Mouse (Mus musculus) common myeloid progenitor, adult 5-6 weeks (primary cell): Measurements from ENCODE around the gene Tasp1. TPM values are rescaled to one million over a fixed set of nuclear protein-coding genes. Genes with fewer than 3 reads are reported as not detected.
"Not testable (repeated sequence)": the region's sequence is repeated elsewhere in the genome, so short reads cannot be mapped to it uniquely, and the experiment has no call there.

Source experiments
- ATAC-seq: replicated peaks from 2 replicates; pipeline ENCODE4 v1.8.0; 2016; ENCODE audit warnings: low read depth, mild to moderate bottlenecking, moderate TSS enrichment, inconsistent platforms; ENCODE audit not compliant: poor library complexity, severe bottlenecking
- total RNA-seq: library from RNA; stranded (forward); fragments of 200-1000, 187-1606 nt; gene quantifications from 2 replicates; pipeline ENCODE4 v1.2.3, GENCODE M21; 2017

Tasp1 gene
- total RNA-seq, 1 experiment from 2014 or later, result 26.5 TPM

- ATAC-seq, result no peak
These were observed 160.0 kb downstream of the Tasp1 start for GRCm38 (mm10) chr2:139906441-139907157.

DNA sequence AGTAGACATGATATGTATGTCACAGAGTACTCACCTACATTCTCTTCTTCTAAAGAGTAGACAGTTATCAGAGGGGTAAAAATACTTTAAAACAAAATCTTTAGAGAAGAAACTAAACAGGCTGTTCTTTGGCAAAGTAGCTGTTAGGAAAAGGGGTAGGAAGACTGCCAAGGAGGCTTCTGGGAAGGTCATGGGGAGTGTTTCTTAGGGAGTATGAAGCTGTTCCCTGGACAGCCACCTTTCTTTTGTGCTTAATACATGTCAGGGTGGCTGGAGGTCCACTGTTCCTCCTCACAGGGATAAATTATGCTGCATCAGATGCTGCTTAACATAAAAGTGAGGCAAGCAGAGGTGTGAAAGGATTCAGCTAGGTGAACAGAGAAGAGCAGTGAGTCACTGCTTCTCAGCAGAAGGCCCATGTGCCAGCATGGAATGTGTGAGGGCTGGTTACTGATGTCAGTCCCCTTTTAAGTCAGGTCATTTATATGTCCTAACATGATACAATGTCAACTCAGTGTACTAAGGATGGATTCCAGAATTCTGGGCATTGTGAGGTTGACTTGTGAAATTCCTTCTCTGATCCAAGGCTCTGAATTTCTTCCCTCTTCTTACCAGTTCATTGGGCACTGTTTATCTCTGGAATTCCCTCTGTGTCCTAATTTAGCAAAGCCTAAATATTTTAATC is 175.1 kb downstream of the Tasp1 start:
- ATAC-seq, result no peak

GRCm38 (mm10) chr2:139884264-139884637 is 182.4 kb downstream of the Tasp1 start:
- ATAC-seq, result no peak

GRCm38 (mm10) chr2:139883581-139884263 is 182.9 kb downstream of the Tasp1 start:
- ATAC-seq, result no peak

DNA sequence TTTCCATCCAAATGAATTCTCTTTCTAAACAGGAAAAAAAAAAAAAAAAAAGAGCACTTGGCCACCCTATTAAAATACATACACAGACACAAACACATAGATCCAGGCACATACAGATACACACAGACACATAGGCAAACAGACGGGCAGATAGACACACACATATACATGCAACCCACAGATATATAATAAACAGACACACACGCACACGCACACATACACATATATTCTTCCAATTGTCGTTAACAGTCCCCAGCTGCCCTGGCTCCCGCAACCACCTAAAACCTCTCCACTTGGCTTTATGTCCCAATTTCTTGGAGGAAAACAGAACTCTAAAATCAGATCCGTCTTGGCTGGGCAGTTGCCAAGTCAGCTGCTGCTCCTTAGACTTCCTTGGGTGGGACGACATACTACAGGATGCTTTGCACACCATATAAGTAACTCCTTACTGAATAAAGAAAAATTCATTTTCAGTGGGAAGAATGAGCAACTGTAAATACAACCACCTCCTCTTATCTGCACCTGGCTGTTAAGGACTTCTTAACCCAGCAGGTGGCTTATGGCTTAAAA is 188.5 kb downstream of the Tasp1 start:
- ATAC-seq, result no peak

- no peak for ATAC-seq
These were observed 190.7 kb downstream of the Tasp1 start for GRCm38 (mm10) chr2:139875876-139876275.

- ATAC-seq, result no peak
These were observed 192.4 kb downstream of the Tasp1 start for GRCm38 (mm10) chr2:139874173-139874572.

GRCm38 (mm10) chr2:139873762-139874161 is 192.8 kb downstream of the Tasp1 start:
- ATAC-seq, result no peak

DNA sequence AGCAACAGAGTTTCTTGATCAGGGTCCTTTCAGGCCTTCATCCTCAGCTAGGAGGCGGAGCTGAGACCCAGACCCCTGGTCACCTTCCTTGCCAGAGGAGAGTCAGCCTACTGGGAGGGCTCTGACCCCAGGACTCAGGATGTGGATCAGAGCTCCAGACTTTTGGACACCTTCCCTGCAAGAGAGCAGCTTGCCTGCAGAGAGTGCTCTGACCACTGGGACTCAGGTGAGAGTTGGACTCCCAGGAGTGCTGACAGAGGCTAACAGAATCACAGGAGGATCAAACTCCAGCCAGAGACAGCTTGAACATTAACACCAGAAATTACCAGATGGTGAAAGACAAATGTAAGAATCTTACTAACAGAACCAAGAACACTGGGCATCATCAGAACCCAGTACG is 197.5 kb downstream of the Tasp1 start:
- ATAC-seq, result not testable (repeated sequence)

GRCm38 (mm10) chr2:139863396-139863795 is 203.2 kb downstream of the Tasp1 start:
- not testable (repeated sequence) for ATAC-seq

- ATAC-seq, result no peak
These were observed 206.5 kb downstream of the Tasp1 start for GRCm38 (mm10) chr2:139860133-139860494.

- no peak for ATAC-seq
These were observed 207.0 kb downstream of the Tasp1 start for GRCm38 (mm10) chr2:139859424-139860132.

GRCm38 (mm10) chr2:139849621-139850020 is 217.0 kb downstream of the Tasp1 start:
- ATAC-seq, result no peak

GRCm38 (mm10) chr2:139841359-139841758 is 225.2 kb downstream of the Tasp1 start:
- ATAC-seq, result peak; percentile 89

- no peak for ATAC-seq
These were observed 225.7 kb downstream of the Tasp1 start for GRCm38 (mm10) chr2:139840941-139841340.

DNA sequence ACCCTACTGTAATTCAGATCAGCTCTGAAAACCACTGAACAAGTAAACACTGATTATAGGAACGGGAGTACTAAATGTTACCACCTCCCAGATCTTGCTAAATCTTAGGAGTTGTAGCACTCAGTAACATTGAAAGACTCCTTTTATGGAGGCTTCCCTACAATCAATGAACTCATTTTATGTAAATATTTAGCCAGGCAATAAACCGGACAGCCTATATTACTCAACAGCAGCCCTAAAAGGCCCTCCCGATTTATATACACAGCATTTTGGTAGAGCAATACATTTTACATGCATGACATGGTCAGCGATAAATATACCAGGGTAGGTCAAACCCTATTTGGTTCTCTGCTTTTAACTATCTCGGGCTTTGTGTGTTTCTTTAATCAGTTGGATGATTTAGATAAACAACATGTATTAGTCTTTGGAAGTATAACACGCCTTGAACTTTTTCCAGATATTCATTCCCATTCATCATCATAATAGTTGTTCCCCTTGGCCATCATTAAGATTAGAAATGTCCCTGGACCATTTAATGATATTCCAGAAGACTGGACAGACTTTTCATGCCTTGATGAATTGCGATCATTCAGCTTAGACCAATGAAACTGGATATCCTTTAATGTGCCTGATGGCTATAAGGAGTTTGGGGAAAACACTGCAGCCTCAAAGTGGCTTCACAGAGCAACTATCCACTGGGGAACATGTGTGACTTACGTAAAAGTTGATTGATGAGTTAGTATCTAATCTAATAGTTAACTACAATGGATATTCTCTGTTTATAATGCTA is 244.8 kb downstream of the Tasp1 start:
- ATAC-seq, result no peak

DNA sequence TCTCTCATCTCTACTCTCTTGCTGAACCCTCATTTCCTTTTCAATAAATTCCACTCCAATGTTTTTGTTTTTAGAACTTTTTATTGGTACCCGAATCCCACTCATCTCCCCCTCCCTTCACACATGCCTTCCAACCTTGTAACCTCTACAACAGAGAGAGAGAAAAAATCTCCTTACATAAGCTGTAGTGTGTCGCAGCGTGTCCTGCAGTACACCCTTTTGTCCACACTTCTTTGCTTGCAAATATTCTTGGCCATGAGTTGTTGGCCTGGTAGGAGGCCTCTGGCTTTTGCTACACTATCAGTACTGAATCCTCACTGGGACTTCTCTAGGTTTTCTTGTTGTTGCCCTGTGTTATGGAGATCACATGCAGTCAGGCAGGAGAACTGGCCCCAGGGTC is 249.3 kb downstream of the Tasp1 start:
- no peak for ATAC-seq

DNA sequence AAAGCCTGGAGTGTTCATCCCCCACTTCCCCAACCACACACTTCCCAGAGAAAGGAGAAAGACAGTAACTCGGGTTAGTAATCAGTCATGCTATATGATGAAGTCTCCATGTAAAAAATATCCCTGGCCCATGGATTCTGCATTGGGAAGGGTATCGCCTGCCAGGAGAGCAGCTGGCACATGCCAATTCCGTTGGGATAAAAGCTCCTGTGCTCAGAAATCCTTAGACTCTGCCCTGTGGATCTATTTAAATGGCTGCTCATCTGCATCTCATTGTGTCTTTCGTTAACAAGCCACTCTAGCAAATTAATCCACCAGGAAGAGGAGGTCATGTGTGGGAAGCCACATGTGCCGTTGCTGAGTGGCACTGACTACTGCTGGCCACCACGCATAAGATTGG is 258.7 kb downstream of the Tasp1 start:
- ATAC-seq, result no peak

DNA sequence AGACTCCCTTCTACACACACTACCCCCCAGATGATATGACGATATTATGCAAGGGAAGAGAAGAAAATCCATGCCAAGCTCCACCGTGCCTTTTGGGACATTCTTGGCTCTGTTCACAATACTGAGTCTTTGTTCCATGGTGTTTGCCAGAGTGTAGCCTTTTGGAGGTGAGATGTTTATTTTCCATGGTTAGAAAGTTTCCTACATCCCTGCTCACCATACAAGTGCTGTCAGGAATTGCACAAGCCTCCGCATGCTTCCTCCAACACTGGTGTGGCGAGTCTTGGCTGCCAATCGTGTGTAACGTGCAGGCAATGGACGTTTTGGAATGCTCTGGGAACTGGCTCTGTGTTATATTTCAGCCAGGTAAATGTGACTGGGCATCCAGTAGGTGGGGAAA is 262.6 kb downstream of the Tasp1 start:
- no peak for ATAC-seq
